Mouse (Mus musculus) erythroblast, embryonic 14.5 days (primary cell): Measurements from ENCODE around the gene Rbm41.

Source experiments
- GATA1 ChIP-seq: IDR thresholded peaks from 2 replicates; pipeline ENCODE4 v1.6.1; 2012; ENCODE audit warnings: low read length, inconsistent platforms, mixed read lengths
- TAL1 ChIP-seq: IDR thresholded peaks from 3 replicates; pipeline ENCODE4 v1.6.1; 2012; ENCODE audit warnings: low read length, inconsistent platforms, mixed read lengths

DNA sequence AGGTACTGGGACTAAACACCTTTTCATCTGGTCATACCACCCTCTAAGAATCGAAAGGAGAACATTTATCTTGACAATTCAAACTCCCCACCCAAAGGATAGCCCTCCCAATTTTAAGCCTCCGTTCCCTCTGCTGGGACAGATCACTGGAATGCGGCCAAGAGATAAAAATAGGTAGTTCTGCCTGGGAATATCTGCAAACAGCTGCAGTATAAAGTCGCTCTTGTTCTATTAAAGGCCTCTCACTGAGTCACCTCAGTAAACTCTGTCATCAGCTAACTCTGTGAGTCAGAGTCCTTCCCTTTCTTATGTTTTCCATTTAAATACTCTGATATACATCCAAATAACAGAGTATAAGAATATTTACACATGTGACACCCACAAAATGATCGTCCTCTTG lies 139.0 kb downstream of the Rbm41 start:
- no peak for TF ChIP-seq GATA1
- TF ChIP-seq TAL1: no peak
